Mouse (Mus musculus) lung, postnatal 0 days (tissue): ENCODE measurements around the gene Mapk3. TPM values are rescaled to one million over a fixed set of nuclear protein-coding genes. Genes with fewer than 3 reads are reported as not detected.

Experiments used
- ATAC-seq: fragments of 200-750 bp; cut with Nextera tagmentation; 2 replicates; pipeline ENCODE4 v1.8.0; 2017; ENCODE audit warnings: moderate library complexity
- DNase-seq: peaks from one replicate; pipeline ENCODE4 v3.0.0-alpha.2; 2016; ENCODE audit warnings: low spot score
- H3K27ac ChIP-seq: fragments of 300-500 bp; sonication (generic); 2 replicates; pipeline ENCODE4 v1.5.1; 2014; ENCODE audit warnings: antibody characterized with exemption, mild to moderate bottlenecking, low read length, mixed read lengths
- H3K27me3 ChIP-seq: fragments of 300-500 bp; sonication (generic); replicated peaks from 2 replicates; pipeline ENCODE4 v1.6.1; 2014; ENCODE audit warnings: low read length, mixed read lengths; ENCODE audit not compliant: insufficient read depth
- H3K36me3 ChIP-seq: fragments of 300-500 bp; sonication (generic); 2 replicates; pipeline ENCODE4 v1.6.1; 2014; ENCODE audit warnings: low read length, mixed read lengths; ENCODE audit not compliant: insufficient read depth
- H3K4me1 ChIP-seq: fragments of 300-500 bp; sonication (generic); 2 replicates; pipeline ENCODE4 v1.6.1; 2014; ENCODE audit warnings: antibody characterized with exemption, low read depth, low read length, mixed read lengths; ENCODE audit not compliant: insufficient read depth
- H3K4me2 ChIP-seq: fragments of 300-500 bp; sonication (generic); replicated peaks from 2 replicates; pipeline ENCODE4 v1.6.1; 2014; ENCODE audit warnings: low read depth, mild to moderate bottlenecking, low read length, moderate library complexity, mixed read lengths
- H3K4me3 ChIP-seq: fragments of 300-500 bp; sonication (generic); 2 replicates; pipeline ENCODE4 v1.5.1; 2014; ENCODE audit warnings: low read depth, low read length
- H3K9ac ChIP-seq: fragments of 300-500 bp; sonication (generic); replicated peaks from 2 replicates; pipeline ENCODE4 v1.6.1; 2014; ENCODE audit warnings: low read depth, mild to moderate bottlenecking
- H3K9me3 ChIP-seq: fragments of 300-500 bp; sonication (generic); 2 replicates; pipeline ENCODE4 v1.6.1; 2016; ENCODE audit warnings: low read length, mixed read lengths
- CTCF ChIP-seq: IDR thresholded peaks from 2 replicates; pipeline ENCODE4 v1.5.1; 2016; ENCODE audit warnings: antibody characterized with exemption, mild to moderate bottlenecking
- EP300 ChIP-seq: IDR thresholded peaks from 2 replicates; pipeline ENCODE4 v1.6.1; 2016; ENCODE audit warnings: antibody characterized with exemption, mild to moderate bottlenecking, control low read depth
- WGBS: fragments of 180-500 bp; shearing (Covaris S2); extraction: QIAGEN DNeasy Blood & Tissue Kit; methylation state at CpG from one replicate; pipeline ENCODE4 v1.1.7; 2014; 5-methylcytosine and 5-hydroxymethylcytosine counted together
- polyA plus RNA-seq: library from polyadenylated mRNA; unstranded; fragments of >200 nt; fragmentation: Nextera tagmentation; extraction: Ambion mirVana; gene quantifications from 2 replicates; pipeline ENCODE4 v1.2.1, GENCODE M21; 2015

Gene Mapk3
- polyA plus RNA-seq, 1 experiment from 2014 or later, result 183 TPM

DNA sequence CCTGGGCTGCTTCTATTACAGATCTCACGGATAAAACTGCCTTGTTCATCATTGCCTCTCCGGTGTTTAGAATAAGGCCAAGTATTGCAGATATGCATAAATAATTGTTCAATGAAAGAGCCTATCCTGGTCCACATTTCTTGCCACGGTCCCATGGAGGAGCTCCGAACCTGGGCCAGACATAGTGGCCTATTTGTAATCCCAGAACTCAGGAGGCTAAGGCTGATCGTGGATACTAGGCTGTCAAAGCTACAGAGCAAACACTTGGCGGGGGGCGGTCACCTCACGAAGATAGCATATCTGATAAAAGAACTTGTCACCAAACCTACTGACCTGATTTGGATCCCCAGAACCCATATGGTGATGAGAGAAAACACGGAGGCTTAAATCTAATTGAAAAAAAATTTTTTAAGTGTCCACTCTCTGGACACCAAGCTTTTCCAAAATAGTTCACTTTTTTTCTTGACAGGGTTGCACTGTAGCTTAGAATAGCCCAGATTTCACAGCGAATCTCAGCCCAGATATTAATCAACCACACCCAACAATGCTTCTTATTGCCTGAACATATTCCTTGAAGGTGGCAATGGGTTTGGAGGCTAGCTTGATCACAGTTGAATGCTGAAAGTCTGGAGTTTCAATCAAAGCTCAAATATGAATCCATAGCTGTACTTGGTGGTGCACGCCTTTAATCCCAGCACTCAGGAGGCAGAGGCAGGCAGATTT is 33.5 kb downstream of the Mapk3 start:
- Histone ChIP-seq H3K4me2 (peak overlapping the region; percentile 71), H3K36me3 (peaks cover 31% of the 10 kb centered on the region), H3K4me1 (peaks cover 11% of the 10 kb centered on the region; the same call in 1 of the 2 replicates), H3K4me3 (peak overlapping the region; percentile 97), H3K27me3 (no peaks in the 10 kb centered on the region), H3K27ac (peak overlapping the region; percentile 98), H3K9me3 (no peaks in the 10 kb centered on the region), H3K9ac (no peak overlapping the region)
- DNase-seq (no peak), ATAC-seq (no peak)
- TF ChIP-seq EP300, result no peak
- TF ChIP-seq CTCF, result no peak
- WGBS, result 16% methylated on average over 11 of the region's 11 CpGs

DNA sequence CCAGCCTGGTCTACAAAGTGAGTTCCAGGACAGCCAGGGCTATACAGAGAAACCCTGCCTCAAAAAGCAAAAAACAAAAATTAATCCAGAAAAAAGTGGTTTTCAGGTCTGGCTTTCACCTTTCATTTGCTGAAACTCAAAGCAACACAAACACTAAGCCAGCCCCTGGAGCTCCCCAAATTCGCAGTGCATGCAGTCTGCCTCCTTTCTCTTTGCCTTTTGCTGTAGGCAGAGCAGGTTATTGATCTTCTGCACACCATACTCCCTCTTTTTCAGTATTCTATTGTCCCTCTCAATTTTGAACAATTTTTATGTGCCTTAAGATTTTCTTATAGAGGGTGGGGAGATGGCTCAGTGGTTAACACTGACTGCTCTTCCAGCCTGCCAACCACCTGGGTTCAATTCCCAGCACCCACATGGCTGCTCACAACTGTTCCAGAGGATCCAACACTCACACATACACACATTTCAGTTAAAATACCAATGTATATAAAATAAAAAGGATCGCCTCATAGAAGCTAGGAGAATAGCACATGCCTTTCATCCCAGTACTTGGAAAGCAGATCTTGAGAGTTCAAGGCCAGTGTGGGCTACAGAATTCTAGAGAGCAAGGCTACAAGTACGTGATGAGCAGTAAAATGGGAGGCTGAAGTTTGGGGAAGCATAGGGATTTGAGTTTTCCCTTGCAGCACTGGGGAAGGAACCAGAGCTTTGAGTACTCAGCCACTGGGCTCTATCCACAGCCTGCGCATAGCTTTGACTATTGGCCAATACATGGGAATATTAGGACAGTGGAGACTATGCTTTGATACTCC is 34.3 kb downstream of the Mapk3 start:
- ATAC-seq (no peak), DNase-seq (no peak)
- H3K4me2 ChIP-seq, result no peak overlapping the region
- H3K27me3 ChIP-seq, result no peaks in the 10 kb centered on the region
- H3K36me3 ChIP-seq, result peaks cover 27% of the 10 kb centered on the region
- peaks cover 15% of the 10 kb centered on the region; the same call in 1 of the 2 replicates for H3K4me1 ChIP-seq
- H3K27ac ChIP-seq, result peak overlapping the region; percentile 98; the same call in 1 of the 2 replicates
- no peak overlapping the region for H3K4me3 ChIP-seq
- no peaks in the 10 kb centered on the region for H3K9me3 ChIP-seq
- TF ChIP-seq CTCF (no peak), EP300 (no peak)
- 73% methylated on average over 4 of the region's 4 CpGs for WGBS
- no peak overlapping the region for H3K9ac ChIP-seq

DNA sequence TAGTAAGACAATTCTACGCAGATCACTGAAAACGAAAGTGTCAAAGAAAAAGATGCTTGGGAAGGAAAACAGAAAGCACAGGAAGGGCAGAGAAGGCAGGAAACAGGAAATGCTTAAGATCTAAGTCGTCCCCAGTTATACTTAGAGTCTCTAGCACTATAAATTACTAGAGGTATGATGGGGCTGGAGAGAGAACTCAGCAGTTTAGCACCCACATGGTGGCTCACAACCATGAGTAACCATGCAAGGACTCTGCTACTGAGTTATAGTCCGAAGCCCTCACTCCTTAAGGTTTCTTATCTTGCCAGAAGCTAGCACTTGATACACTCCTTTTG is 34.8 kb downstream of the Mapk3 start:
- H3K36me3 ChIP-seq, result peaks cover 27% of the 10 kb centered on the region
- TF ChIP-seq CTCF (no peak), EP300 (no peak)
- no peaks in the 10 kb centered on the region for H3K27me3 ChIP-seq
- H3K9me3 ChIP-seq, result no peaks in the 10 kb centered on the region
- no peak overlapping the region for H3K9ac ChIP-seq
- no peak overlapping the region for H3K4me2 ChIP-seq
- WGBS, result 55% methylated on average over 4 of the region's 4 CpGs
- H3K27ac ChIP-seq, result no peak overlapping the region; the same call in 1 of the 2 replicates
- H3K4me1 ChIP-seq, result peaks cover 15% of the 10 kb centered on the region; the same call in 1 of the 2 replicates
- H3K4me3 ChIP-seq, result no peak overlapping the region
- DNase-seq (no peak), ATAC-seq (no peak)

DNA sequence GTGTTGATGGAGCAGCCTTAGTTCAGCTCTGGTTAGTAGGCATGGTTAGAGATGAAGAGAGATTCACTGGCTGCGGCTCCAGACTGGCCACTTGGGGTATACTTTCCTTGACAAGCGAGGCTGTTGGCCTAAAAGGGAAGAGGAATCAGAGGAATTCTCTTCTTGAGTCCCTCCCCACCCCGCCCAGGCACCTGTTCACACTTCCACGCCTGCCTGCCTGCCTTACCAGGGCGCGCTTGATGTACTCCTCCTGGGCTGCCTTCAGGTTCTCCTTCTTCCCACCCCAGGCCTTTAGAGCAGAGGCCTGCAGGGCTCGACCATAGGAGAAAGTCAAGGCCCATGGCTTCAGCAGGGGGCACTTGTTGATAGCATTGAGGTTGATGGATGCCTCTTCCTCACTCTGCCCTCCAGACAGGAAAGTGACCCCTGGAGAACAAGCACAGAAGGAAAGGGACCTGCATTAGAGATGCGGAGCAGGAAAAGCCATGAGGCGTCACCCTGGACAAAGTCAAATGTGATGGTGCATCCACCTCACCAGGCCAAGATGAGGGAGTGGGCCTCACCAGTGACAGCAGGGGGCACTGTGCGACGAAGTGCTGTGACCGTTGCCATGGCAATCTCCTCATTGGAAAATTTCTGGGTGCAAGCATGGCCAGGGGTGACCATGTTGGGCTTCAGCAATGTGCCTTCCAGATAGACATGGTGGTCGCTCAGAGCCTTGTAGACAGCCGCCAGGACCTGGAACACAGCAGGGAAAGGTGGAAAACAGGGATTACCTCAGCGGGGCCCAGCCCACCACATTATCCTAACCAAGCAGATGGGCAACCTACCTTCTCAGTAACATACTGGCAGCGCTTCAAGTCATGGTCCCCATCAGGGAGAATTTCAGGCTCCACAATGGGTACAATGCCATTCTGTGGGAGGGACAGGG is 36.3 kb downstream of the Mapk3 start:
- peaks cover 19% of the 10 kb centered on the region; the same call in 1 of the 2 replicates for H3K36me3 ChIP-seq

DNA sequence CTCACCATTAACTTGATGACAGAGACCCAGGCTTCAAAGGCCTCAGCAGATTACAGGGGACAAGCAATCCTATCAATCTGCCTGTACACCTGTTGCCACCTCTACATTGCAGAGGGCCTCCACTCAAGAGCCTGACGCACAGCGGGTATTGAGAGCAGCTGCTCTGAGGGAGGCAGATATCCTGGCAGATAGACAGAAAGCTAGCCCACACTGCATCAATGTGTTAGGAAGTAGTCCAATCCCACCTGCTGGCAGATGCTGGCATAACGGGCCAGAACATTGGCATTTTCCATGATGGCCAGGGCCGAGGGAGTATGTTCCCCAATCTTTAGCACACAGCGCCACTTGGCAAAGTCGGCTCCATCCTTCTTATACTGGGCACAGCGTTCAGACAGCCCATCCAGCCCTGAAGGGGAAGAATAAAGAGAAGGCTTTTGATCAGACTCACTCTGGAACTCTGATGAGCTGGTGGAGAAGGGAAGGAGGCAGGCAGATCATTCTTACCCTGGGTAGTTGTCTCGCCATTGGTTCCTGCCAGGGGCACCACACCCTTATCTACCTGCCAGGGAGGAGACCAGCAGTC is 37.0 kb downstream of the Mapk3 start:
- ATAC-seq (no peak), DNase-seq (peak; percentile 53)
- Histone ChIP-seq H3K36me3 (peaks cover 19% of the 10 kb centered on the region; the same call in 1 of the 2 replicates), H3K9me3 (no peaks in the 10 kb centered on the region), H3K4me3 (no peak overlapping the region), H3K9ac (no peak overlapping the region), H3K4me1 (peaks cover 12% of the 10 kb centered on the region; the same call in 1 of the 2 replicates), H3K27ac (no peak overlapping the region), H3K27me3 (no peaks in the 10 kb centered on the region), H3K4me2 (no peak overlapping the region)
- WGBS, result 65% methylated on average over 8 of the region's 8 CpGs
- no peak for TF ChIP-seq EP300
- TF ChIP-seq CTCF, result peak; percentile 60

More for the DNA sequence above, 36.3 kb downstream of the Mapk3 start:
- Histone ChIP-seq H3K4me1 (peaks cover 15% of the 10 kb centered on the region; the same call in 1 of the 2 replicates), H3K9ac (no peak overlapping the region), H3K9me3 (no peaks in the 10 kb centered on the region), H3K4me2 (no peak overlapping the region), H3K27me3 (no peaks in the 10 kb centered on the region), H3K4me3 (no peak overlapping the region), H3K27ac (no peak overlapping the region)
- no peak for TF ChIP-seq EP300
- TF ChIP-seq CTCF, result peak; percentile 29; the same call in 1 of the 2 replicates
- 79% methylated on average over 16 of the region's 16 CpGs for WGBS
- DNase-seq (no peak), ATAC-seq (no peak)
